Mouse (Mus musculus): ENCODE data around the gene Hspbap1.

DNA sequence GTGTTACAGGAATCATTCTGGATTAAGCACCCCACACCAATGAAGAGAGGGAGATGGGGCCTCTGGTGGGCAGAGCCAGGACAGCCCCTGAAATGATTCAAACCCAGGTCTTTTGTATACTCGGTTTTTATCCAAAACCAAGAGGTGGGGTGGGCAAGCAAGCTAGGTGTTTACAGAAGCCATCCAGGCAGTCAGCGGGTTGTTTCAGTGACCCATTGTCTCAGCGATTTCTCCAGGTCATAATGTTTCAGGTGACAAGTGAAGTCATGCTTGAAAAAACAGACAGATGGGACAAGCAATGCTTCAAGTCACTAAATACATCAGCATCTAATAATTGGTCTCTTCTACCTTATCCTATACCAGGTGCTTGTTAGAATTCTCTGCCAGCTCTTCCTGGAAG lies 3.8 kb upstream of the Hspbap1 start:
- TF ChIP-seq CTCF (IDR thresholded peaks at IDR 0.05; ENCODE audit: low read depth), result no peak
- TF ChIP-seq EP300 (IDR thresholded peaks at IDR 0.05; ENCODE audit: low read depth), result no peak
